Mouse (Mus musculus) CH12.LX (cell line): Measurements from ENCODE around the gene Slc44a5.

ENCODE experiments used
- CTCF ChIP-seq, 2 experiments: IDR thresholded peaks in 1 of 2; conservative IDR thresholded peaks in 1 of 2; 2 replicates each; pipeline ENCODE4 v1.5.1; 2011 to 2012; ENCODE audit warnings: low read depth in 2 of 2, low read length in 2 of 2, improper control_type of control experiment in 1 of 2, inconsistent platforms in 1 of 2, mild to moderate bottlenecking in 1 of 2, moderate library complexity in 1 of 2
- POLR2A ChIP-seq: IDR thresholded peaks from 2 replicates; pipeline ENCODE4 v1.6.1; 2011; ENCODE audit warnings: low read depth, mild to moderate bottlenecking, improper control_type of control experiment, low read length
- TCF12 ChIP-seq: IDR thresholded peaks from 2 replicates; pipeline ENCODE4 v1.6.1; 2014; ENCODE audit warnings: low read depth, mild to moderate bottlenecking, inconsistent platforms, low read length, improper control_type of control experiment

GRCm38 (mm10) chr3:154290351-154290750 is 317.1 kb downstream of the Slc44a5 start:
- TF ChIP-seq POLR2A = no peak
- no peak for TF ChIP-seq TCF12
- no peak for TF ChIP-seq CTCF (conservative IDR thresholded peaks at IDR 0.05 in 1 of 2, IDR thresholded peaks at IDR 0.05 in 1 of 2; ENCODE audit: low read depth in 2 of 2, low read length in 2 of 2)
